Mouse (Mus musculus) limb, embryonic 14.5 days (tissue): ENCODE results near the gene Olfr1378. TPM values are rescaled to one million over a fixed set of nuclear protein-coding genes. Genes with fewer than 3 reads are reported as not detected.

Experiments used
- ATAC-seq: fragments of 200-750 bp; cut with Nextera tagmentation; 2 replicates; pipeline ENCODE4 v1.8.0; 2017; ENCODE audit warnings: low read depth, moderate number of reproducible peaks, moderate TSS enrichment; ENCODE audit not compliant: low FRiP score
- DNase-seq: peaks from one replicate; pipeline ENCODE4 v3.0.0-alpha.2; 2015; ENCODE audit warnings: low spot score
- H3K27ac ChIP-seq: fragments of 300-500 bp; sonication (generic); replicated peaks from 2 replicates; pipeline ENCODE4 v1.5.1; 2014; ENCODE audit warnings: low read depth, mild to moderate bottlenecking, low read length, moderate library complexity, mixed read lengths
- H3K27me3 ChIP-seq: fragments of 300-500 bp; sonication (generic); 2 replicates; pipeline ENCODE4 v1.6.1; 2014; ENCODE audit warnings: low read length, mixed read lengths; ENCODE audit not compliant: control insufficient read depth, insufficient read depth
- H3K36me3 ChIP-seq: fragments of 300-500 bp; sonication (generic); 2 replicates; pipeline ENCODE4 v1.6.1; 2014; ENCODE audit warnings: mild to moderate bottlenecking, low read length, moderate library complexity, mixed read lengths; ENCODE audit not compliant: control insufficient read depth, insufficient read depth
- H3K4me1 ChIP-seq: fragments of 300-500 bp; sonication (generic); 2 replicates; pipeline ENCODE4 v1.6.1; 2014; ENCODE audit warnings: antibody characterized with exemption, low read length, mixed read lengths; ENCODE audit not compliant: control insufficient read depth, insufficient read depth
- H3K4me2 ChIP-seq: fragments of 300-500 bp; sonication (generic); replicated peaks from 2 replicates; pipeline ENCODE4 v1.6.1; 2014; ENCODE audit warnings: low read depth, mild to moderate bottlenecking, low read length, moderate library complexity; ENCODE audit not compliant: severe bottlenecking
- H3K4me3 ChIP-seq: fragments of 300-500 bp; sonication (generic); replicated peaks from 2 replicates; pipeline ENCODE4 v1.5.1; 2014; ENCODE audit warnings: low read length
- H3K9ac ChIP-seq: fragments of 300-500 bp; sonication (generic); 2 replicates; pipeline ENCODE4 v1.6.1; 2014; ENCODE audit warnings: mild to moderate bottlenecking, low read depth, low read length, moderate library complexity; ENCODE audit not compliant: severe bottlenecking
- H3K9me3 ChIP-seq: fragments of 300-500 bp; sonication (generic); 2 replicates; pipeline ENCODE4 v1.6.1; 2016; ENCODE audit warnings: low read length; ENCODE audit not compliant: control insufficient read depth
- POLR2A ChIP-seq: fragments of 200-500 bp; IDR thresholded peaks from 2 replicates; pipeline ENCODE4 v1.8.0; 2012; ENCODE audit warnings: inconsistent platforms, mild to moderate bottlenecking, moderate library complexity, borderline replicate concordance; ENCODE audit not compliant: insufficient read depth, insufficient read length; ENCODE audit errors: extremely low read depth
- WGBS: fragments of 180-500 bp; shearing (Covaris S2); extraction: QIAGEN DNeasy Blood & Tissue Kit; methylation state at CpG from one replicate; pipeline ENCODE4 v1.1.7; 2014; 5-methylcytosine and 5-hydroxymethylcytosine counted together
- polyA plus RNA-seq, 2 experiments: library from polyadenylated mRNA; depleted of rRNA in 1 of 2; stranded (reverse) in 1 of 2; unstranded in 1 of 2; fragments of >200 nt; fragmentation: Nextera tagmentation in 1 of 2; extraction: Ambion mirVana in 1 of 2; gene quantifications; 2 replicates each; pipeline versions ENCODE4 v1.2.1 to v1.2.3; 2012 to 2014

Gene Olfr1378
- polyA plus RNA-seq, 2 experiments = 0.09 TPM; not detected in 1

GRCm38 (mm10) chr11:51016341-51016740 is 50.0 kb downstream of the Olfr1378 start:
- TF ChIP-seq POLR2A = no peak
- no peak overlapping the region for H3K27ac ChIP-seq
- H3K9ac ChIP-seq = no peak overlapping the region
- no peaks in the 10 kb centered on the region for H3K9me3 ChIP-seq
- H3K4me3 ChIP-seq = no peak overlapping the region
- ATAC-seq (no peak), DNase-seq (no peak)
- no peak overlapping the region for H3K4me2 ChIP-seq
- no peaks in the 10 kb centered on the region for H3K27me3 ChIP-seq
- H3K4me1 ChIP-seq = no peaks in the 10 kb centered on the region
- 53% methylated on average over 2 of the region's 2 CpGs for WGBS
- no peaks in the 10 kb centered on the region for H3K36me3 ChIP-seq

Other genes with a start within 250 kb of the Olfr1378 start
- gene Zfp354c, start 138.8 kb upstream of the Olfr1378 start, polyA plus RNA-seq (2012; rRNA removed) = 31.7 and 33.8 TPM in 2 replicates
- 57.4 and 65.5 TPM in 2 replicates for gene Zfp354c, start 138.8 kb upstream of the Olfr1378 start, polyA plus RNA-seq (2014; fragmentation: Nextera tagmentation; extraction: Ambion mirVana)
- gene Zfp879, start 125.0 kb upstream of the Olfr1378 start, polyA plus RNA-seq (2012; rRNA removed) = 0.88 and 0.89 TPM in 2 replicates
- gene Zfp879, start 125.0 kb upstream of the Olfr1378 start, polyA plus RNA-seq (2014; fragmentation: Nextera tagmentation; extraction: Ambion mirVana) = 0.55 and 0.66 TPM in 2 replicates
- gene Grm6, start 115.8 kb upstream of the Olfr1378 start, polyA plus RNA-seq (2012; rRNA removed) = 0.60 and 0.88 TPM in 2 replicates
- gene Grm6, start 115.8 kb upstream of the Olfr1378 start, polyA plus RNA-seq (2014; fragmentation: Nextera tagmentation; extraction: Ambion mirVana) = 0.17 TPM in 2 replicates
- 6.6 and 7.2 TPM in 2 replicates for gene Zfp454, start 78.9 kb upstream of the Olfr1378 start, polyA plus RNA-seq (2012; rRNA removed)
- 9.4 and 11.3 TPM in 2 replicates for gene Zfp454, start 78.9 kb upstream of the Olfr1378 start, polyA plus RNA-seq (2014; fragmentation: Nextera tagmentation; extraction: Ambion mirVana)
- gene Zfp2, start 50.4 kb upstream of the Olfr1378 start, polyA plus RNA-seq (2012; rRNA removed) = 4.3 and 6.1 TPM in 2 replicates
- gene Zfp2, start 50.4 kb upstream of the Olfr1378 start, polyA plus RNA-seq (2014; fragmentation: Nextera tagmentation; extraction: Ambion mirVana) = 11.9 and 12.6 TPM in 2 replicates
- 0.72 and 1.3 TPM in 2 replicates for gene Zfp354b, start 34.9 kb upstream of the Olfr1378 start, polyA plus RNA-seq (2012; rRNA removed)
- 1.1 and 1.7 TPM in 2 replicates for gene Zfp354b, start 34.9 kb upstream of the Olfr1378 start, polyA plus RNA-seq (2014; fragmentation: Nextera tagmentation; extraction: Ambion mirVana)
- not detected in 2 replicates for gene 4933414I15Rik, start 22.8 kb upstream of the Olfr1378 start, polyA plus RNA-seq (2012; rRNA removed)
- gene 4933414I15Rik, start 22.8 kb upstream of the Olfr1378 start, polyA plus RNA-seq (2014; fragmentation: Nextera tagmentation; extraction: Ambion mirVana) = not detected in 2 replicates
- gene Prop1, start 12.8 kb upstream of the Olfr1378 start, polyA plus RNA-seq (2012; rRNA removed) = 0.15 TPM in 1 of 2 replicates, not detected in the other
- not detected in 2 replicates for gene Prop1, start 12.8 kb upstream of the Olfr1378 start, polyA plus RNA-seq (2014; fragmentation: Nextera tagmentation; extraction: Ambion mirVana)
- not detected in 2 replicates for gene Olfr1377, start 15.4 kb downstream of the Olfr1378 start, polyA plus RNA-seq (2012; rRNA removed)
- not detected in 2 replicates for gene Olfr1377, start 15.4 kb downstream of the Olfr1378 start, polyA plus RNA-seq (2014; fragmentation: Nextera tagmentation; extraction: Ambion mirVana)
- not detected in 2 replicates for gene Olfr51, start 37.1 kb downstream of the Olfr1378 start, polyA plus RNA-seq (2012; rRNA removed)
- gene Olfr51, start 37.1 kb downstream of the Olfr1378 start, polyA plus RNA-seq (2014; fragmentation: Nextera tagmentation; extraction: Ambion mirVana) = not detected in 2 replicates
- gene Olfr54, start 47.7 kb downstream of the Olfr1378 start, polyA plus RNA-seq (2012; rRNA removed) = not detected in 2 replicates
- 0.06 TPM in 1 of 2 replicates, not detected in the other for gene Olfr54, start 47.7 kb downstream of the Olfr1378 start, polyA plus RNA-seq (2014; fragmentation: Nextera tagmentation; extraction: Ambion mirVana)
- gene Olfr1375, start 81.6 kb downstream of the Olfr1378 start, polyA plus RNA-seq (2012; rRNA removed) = not detected in 2 replicates
- gene Olfr1375, start 81.6 kb downstream of the Olfr1378 start, polyA plus RNA-seq (2014; fragmentation: Nextera tagmentation; extraction: Ambion mirVana) = not detected in 2 replicates
- gene Zfp354a, start 92.7 kb downstream of the Olfr1378 start, polyA plus RNA-seq (2012; rRNA removed) = 6.1 and 9.6 TPM in 2 replicates
- gene Zfp354a, start 92.7 kb downstream of the Olfr1378 start, polyA plus RNA-seq (2014; fragmentation: Nextera tagmentation; extraction: Ambion mirVana) = 6.4 and 8.8 TPM in 2 replicates